Mouse (Mus musculus): ENCODE measurements around the gene Man1b1. TPM values are rescaled to one million over a fixed set of nuclear protein-coding genes. Genes with fewer than 3 reads are reported as not detected.

The Man1b1 gene
- polyA plus RNA-seq, 1 experiment, result 0.86 TPM

DNA sequence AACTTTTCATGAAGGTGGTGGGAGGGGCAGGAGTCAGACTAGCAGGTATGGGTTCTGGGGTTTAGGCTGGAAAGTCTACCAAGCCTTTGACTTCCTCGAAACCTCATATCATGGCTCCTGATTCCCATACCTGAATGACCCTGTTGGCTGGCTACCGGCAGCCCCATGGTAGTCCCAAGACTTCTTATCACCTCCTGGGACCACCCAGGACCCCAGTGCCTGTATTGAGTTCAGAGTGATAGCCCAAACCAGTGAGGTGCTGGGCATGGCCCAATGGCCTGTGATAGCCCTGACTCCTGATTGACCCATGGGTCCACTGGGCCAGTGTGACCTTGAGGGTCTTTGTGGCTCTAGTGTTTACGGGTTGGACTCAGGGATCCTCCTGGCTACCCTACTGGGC lies 18.6 kb downstream of the Man1b1 start:
- peaks cover 13% of the 10 kb centered on the region for H3K4me1 ChIP-seq (ENCODE audit: control insufficient read depth)
- TF ChIP-seq TAL1 (IDR thresholded peaks at IDR 0.05; ENCODE audit: low read length) (no peak), GATA1 (IDR thresholded peaks at IDR 0.05; ENCODE audit: low read length) (no peak)
- H3K4me3 ChIP-seq (replicated peaks), result no peak overlapping the region
- peaks cover 89% of the 10 kb centered on the region for H3K36me3 ChIP-seq (ENCODE audit: control insufficient read depth)
- H3K27me3 ChIP-seq (ENCODE audit: control insufficient read depth), result no peaks in the 10 kb centered on the region
- H3K9me3 ChIP-seq (ENCODE audit: control insufficient read depth, low read length), result no peaks in the 10 kb centered on the region

DNA sequence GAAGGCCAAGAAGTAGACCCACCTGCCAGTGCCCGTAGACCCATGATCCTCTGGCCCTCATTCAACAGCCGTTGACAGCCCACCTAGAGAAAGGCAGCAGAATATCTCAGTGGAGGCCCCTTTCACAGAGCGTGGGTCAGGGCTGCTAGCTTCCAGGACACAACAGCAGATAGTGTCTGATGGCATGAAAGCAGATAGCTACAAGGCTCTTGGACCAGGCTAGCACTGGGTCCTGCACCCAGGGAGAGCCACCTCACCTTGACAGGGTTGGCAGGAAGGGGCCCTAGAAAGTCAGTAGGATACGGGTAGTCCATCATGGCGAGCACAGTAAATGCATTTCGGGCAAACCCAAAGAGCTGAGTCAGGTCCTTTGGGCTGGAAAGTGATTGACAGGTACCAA lies 22.1 kb downstream of the Man1b1 start:
- no peaks in the 10 kb centered on the region for H3K9me3 ChIP-seq (ENCODE audit: control insufficient read depth, low read length)
- peaks cover 27% of the 10 kb centered on the region for H3K4me1 ChIP-seq (ENCODE audit: control insufficient read depth)
- no peaks in the 10 kb centered on the region for H3K27me3 ChIP-seq (ENCODE audit: control insufficient read depth)
- TF ChIP-seq GATA1 (IDR thresholded peaks at IDR 0.05; ENCODE audit: low read length) (no peak), TAL1 (IDR thresholded peaks at IDR 0.05; ENCODE audit: low read length) (no peak)
- no peak overlapping the region for H3K4me3 ChIP-seq (replicated peaks)
- peaks cover 57% of the 10 kb centered on the region for H3K36me3 ChIP-seq (ENCODE audit: control insufficient read depth)

DNA sequence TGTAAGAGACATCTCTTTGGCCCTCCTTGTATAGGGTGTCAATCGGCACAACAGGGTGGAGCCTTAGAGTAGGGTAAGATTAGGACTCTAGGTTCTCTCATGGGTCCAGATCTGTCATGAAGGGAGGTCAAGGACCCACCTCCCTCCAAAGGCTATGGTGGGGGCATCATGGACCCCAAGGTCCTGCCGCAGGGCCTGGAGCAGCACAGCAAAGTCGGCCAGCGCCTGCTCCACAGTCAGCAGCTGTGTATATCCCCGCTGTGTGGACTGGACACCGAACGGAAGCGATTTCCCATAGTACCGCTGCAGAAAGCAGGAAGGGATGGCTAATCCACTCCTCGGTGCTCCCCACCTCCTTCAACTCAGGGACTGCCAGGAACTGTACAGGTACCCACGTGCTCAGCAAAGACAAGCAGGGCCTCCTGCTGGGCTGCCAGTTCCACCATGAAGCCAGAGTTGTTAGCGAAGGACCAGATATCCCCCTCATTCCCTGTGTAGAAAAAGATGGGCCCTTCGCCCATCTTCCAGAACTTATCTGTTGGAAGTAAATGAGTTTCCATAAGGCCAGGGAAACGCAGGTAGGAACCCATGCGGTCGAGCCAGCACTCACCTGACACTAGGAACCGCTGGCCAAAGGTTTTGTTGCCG lies 23.4 kb downstream of the Man1b1 start:
- H3K27me3 ChIP-seq (ENCODE audit: control insufficient read depth), result no peaks in the 10 kb centered on the region
- H3K4me1 ChIP-seq (ENCODE audit: control insufficient read depth), result peaks cover 27% of the 10 kb centered on the region
- peaks cover 43% of the 10 kb centered on the region for H3K36me3 ChIP-seq (ENCODE audit: control insufficient read depth)
- no peaks in the 10 kb centered on the region for H3K9me3 ChIP-seq (ENCODE audit: control insufficient read depth, low read length)
- H3K4me3 ChIP-seq (replicated peaks), result peak overlapping the region; percentile 77
- TF ChIP-seq TAL1 (IDR thresholded peaks at IDR 0.05; ENCODE audit: low read length) (no peak), GATA1 (IDR thresholded peaks at IDR 0.05; ENCODE audit: low read length) (no peak)

DNA sequence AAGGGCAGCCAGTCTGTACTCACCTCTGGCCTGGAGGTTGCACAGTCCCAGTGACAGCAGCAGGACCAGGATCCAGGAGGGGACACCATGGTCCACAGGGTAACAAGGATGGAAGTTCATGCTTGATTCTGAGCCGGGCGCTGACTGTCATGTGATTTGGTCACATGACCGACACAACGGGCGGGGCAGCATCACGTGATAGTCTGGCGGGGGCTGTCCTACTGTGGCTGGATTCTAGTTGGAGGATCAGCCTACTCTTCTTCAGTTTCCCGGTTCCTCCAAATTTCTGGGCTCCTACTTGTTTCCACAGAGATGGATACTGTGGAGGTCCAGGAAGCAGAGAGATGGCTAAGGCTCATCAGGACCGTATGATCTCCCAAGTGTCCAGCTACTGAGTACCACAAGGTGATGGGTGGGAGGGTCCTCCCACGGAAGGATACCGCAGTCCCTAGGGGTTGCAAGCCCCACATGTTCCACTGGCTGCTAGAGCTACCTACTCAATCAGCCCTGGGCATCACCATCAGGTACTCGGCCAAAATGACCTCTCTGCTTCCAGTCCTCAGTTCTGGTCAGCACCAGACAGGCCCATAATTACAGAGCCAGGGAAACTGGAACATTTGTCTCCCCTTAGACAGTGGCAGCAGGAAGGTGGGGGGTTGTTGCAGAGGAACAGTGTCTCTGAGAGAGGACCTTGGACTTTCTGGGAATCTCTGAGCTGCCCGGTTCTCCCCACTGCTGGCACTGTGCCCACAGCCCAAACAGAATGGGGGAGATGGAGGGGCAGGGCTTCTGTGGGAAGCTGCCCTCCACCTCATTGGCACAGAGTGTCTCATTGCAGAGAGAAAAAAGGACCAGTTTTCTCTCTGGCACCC lies 24.3 kb downstream of the Man1b1 start, which contains the start of gene Dpp7:
Gene Dpp7 (minus strand): TSS at position 152 of the 872 bp plus-strand sequence.
- TF ChIP-seq TAL1 (IDR thresholded peaks at IDR 0.05; ENCODE audit: low read length) (no peak), GATA1 (IDR thresholded peaks at IDR 0.05; ENCODE audit: low read length) (no peak)
- H3K9me3 ChIP-seq (ENCODE audit: control insufficient read depth, low read length), result no peaks in the 10 kb centered on the region
- H3K27me3 ChIP-seq (ENCODE audit: control insufficient read depth), result no peaks in the 10 kb centered on the region
- H3K4me1 ChIP-seq (ENCODE audit: control insufficient read depth), result peaks cover 27% of the 10 kb centered on the region
- peak within 1 kb of the TSS; percentile 77 for H3K4me3 ChIP-seq (replicated peaks)
- peaks cover 36% of the 10 kb centered on the region for H3K36me3 ChIP-seq (ENCODE audit: control insufficient read depth)

DNA sequence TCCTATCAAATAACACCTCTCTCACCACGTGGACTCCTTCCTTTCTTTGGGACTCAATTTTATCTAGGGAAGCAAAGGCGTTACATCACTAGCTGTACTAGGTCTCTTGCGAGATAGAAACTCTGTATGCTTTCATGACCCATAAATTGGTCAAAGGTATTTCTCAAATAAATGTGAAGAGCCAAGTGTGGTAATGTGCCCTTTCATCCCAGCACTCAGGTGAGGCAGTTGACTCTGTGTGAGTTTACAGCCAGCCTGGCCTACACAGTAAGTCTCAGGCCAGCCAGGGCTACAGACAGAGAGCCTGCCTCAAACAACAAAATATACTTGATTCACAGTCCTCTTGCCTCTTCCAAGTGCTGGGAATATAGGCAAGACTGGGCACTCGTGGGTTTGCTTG lies 27.7 kb downstream of the Man1b1 start:
- Histone ChIP-seq H3K4me1 (ENCODE audit: control insufficient read depth) (peaks cover 26% of the 10 kb centered on the region), H3K27me3 (ENCODE audit: control insufficient read depth) (peaks cover 14% of the 10 kb centered on the region), H3K9me3 (ENCODE audit: control insufficient read depth, low read length) (no peaks in the 10 kb centered on the region), H3K4me3 (replicated peaks) (no peak overlapping the region), H3K36me3 (ENCODE audit: control insufficient read depth) (peaks cover 6% of the 10 kb centered on the region)
- TF ChIP-seq GATA1 (IDR thresholded peaks at IDR 0.05; ENCODE audit: low read length) (no peak), TAL1 (IDR thresholded peaks at IDR 0.05; ENCODE audit: low read length) (no peak)

DNA sequence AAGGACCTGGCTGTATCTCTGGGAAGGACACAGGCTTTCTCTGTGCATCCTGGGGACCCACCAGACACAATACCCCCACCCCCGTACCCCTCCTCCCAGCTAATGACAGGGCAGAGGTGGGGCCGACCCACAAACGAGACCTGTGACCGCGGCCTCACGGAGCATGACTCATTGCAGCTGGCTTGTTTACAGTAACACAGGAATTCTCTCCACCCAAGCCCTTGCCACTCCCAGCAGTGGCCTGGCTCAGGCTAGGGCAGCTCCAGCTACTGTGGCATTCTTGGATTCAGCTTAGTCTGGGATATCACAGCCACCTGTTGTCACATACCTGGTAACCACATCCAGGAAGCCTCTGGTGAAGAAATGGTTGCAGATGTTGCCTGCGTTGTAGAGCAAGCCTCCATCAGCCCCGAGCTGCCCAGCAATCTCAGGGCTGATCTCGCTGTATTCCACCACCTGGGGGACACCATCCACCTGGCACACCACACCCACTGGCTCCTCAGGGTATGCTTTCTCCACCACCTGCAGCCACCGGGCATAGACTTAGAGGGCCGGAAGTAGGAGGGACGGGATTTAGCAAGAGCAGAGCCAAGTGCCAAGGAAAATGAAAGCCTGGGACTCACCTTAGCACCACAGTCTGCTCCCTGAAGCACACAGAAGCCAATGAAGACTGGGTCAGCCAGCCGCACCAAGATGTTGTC lies 31.5 kb downstream of the Man1b1 start:
- no peaks in the 10 kb centered on the region for H3K9me3 ChIP-seq (ENCODE audit: control insufficient read depth, low read length)
- peaks cover 2% of the 10 kb centered on the region for H3K36me3 ChIP-seq (ENCODE audit: control insufficient read depth)
- TF ChIP-seq TAL1 (IDR thresholded peaks at IDR 0.05; ENCODE audit: low read length) (no peak), GATA1 (IDR thresholded peaks at IDR 0.05; ENCODE audit: low read length) (no peak)
- H3K4me3 ChIP-seq (replicated peaks), result no peak overlapping the region
- peaks cover 19% of the 10 kb centered on the region for H3K4me1 ChIP-seq (ENCODE audit: control insufficient read depth)
- H3K27me3 ChIP-seq (ENCODE audit: control insufficient read depth), result peaks cover 41% of the 10 kb centered on the region

DNA sequence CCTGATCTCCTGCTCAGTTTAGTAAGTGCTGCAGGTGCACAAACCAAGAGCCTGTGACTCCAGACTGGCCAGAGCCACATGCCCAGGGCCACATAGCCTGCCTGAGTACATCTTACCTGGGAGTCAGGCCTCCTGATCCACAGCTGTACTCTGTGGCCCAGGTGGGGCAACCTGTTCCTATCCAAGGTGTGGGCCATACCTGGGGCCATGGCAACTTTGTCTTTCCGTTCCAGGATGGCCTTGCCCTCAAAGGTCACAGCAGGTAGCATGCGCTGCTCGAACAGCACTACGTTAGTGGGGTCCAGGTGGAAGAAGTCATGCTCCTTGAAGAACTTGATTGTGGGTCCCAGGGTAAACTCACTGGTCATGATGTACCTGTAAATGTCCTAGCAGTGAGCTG lies 32.2 kb downstream of the Man1b1 start:
- H3K4me3 ChIP-seq (replicated peaks), result peak overlapping the region; percentile 63

DNA sequence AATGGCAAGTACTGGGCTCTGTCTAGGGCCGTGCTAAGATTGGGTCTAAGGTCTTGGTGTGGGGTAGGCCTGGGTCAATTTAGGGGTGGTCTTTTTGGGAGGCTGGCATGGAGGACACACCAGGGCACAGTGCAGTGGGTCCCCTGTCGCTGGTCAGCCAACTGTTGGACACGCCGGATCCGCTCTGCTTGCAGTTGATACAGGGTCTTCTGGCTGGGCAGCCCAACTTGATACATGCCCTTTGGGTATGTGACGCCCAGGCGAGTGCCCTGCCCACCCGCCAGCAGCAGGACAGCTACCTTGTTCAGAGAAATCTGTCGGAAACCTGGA lies 32.6 kb downstream of the Man1b1 start:
- Histone ChIP-seq H3K27me3 (ENCODE audit: control insufficient read depth) (peaks cover 41% of the 10 kb centered on the region), H3K4me3 (replicated peaks) (peak overlapping the region; percentile 63), H3K4me1 (ENCODE audit: control insufficient read depth) (peaks cover 27% of the 10 kb centered on the region), H3K36me3 (ENCODE audit: control insufficient read depth) (peaks cover 2% of the 10 kb centered on the region), H3K9me3 (ENCODE audit: control insufficient read depth, low read length) (no peaks in the 10 kb centered on the region)
- TF ChIP-seq TAL1 (IDR thresholded peaks at IDR 0.05; ENCODE audit: low read length) (no peak), GATA1 (IDR thresholded peaks at IDR 0.05; ENCODE audit: low read length) (no peak)

More for the DNA sequence above, 32.2 kb downstream of the Man1b1 start:
- TF ChIP-seq TAL1 (IDR thresholded peaks at IDR 0.05; ENCODE audit: low read length), result no peak
- TF ChIP-seq GATA1 (IDR thresholded peaks at IDR 0.05; ENCODE audit: low read length), result no peak
- peaks cover 2% of the 10 kb centered on the region for H3K36me3 ChIP-seq (ENCODE audit: control insufficient read depth)
- peaks cover 23% of the 10 kb centered on the region for H3K4me1 ChIP-seq (ENCODE audit: control insufficient read depth)
- H3K9me3 ChIP-seq (ENCODE audit: control insufficient read depth, low read length), result no peaks in the 10 kb centered on the region
- H3K27me3 ChIP-seq (ENCODE audit: control insufficient read depth), result peaks cover 41% of the 10 kb centered on the region
